Mouse (Mus musculus) left cerebral cortex, postnatal 14 days (tissue): ENCODE data around the gene Rpl37. TPM values are rescaled to one million over a fixed set of nuclear protein-coding genes. Genes with fewer than 3 reads are reported as not detected.
A peak's percentile ranks its signal among the peaks of the same experiment; 100 is the strongest.

Experiments used
- DNase-seq, 2 experiments: peaks; one replicate each; pipeline ENCODE4 v3.0.0; 2021 to 2022; ENCODE audit warnings: low spot score in 2 of 2, mixed read lengths in 1 of 2
- intact Hi-C: fragments of 180-260 bp; cut with DNase I; formaldehyde crosslinking; loops from one replicate; pipeline ENCODE4 v1.15.1; 2025
- long read RNA-seq, 2 experiments: library from polyadenylated mRNA; stranded (forward); transcript quantifications; one replicate each; pipeline ENCODE4 v2.0.0; 2021
- total RNA-seq, 2 experiments: library from RNA; stranded (reverse); gene quantifications; 2 replicates each; pipeline ENCODE4 v1.2.3; 2021

Gene Rpl37
- total RNA-seq, result 100 to 1,000 TPM; 217 TPM
- long read RNA-seq, experiment 1, transcript Rpl37-204 (4 exons, 556 nt), result minor isoform, 7 of 102 reads
- long read RNA-seq, experiment 1, transcript Rpl37-201 (4 exons, 835 nt), result major isoform, 88 of 102 reads
- long read RNA-seq, experiment 1, partial matches to known transcripts, result 0 of 102 reads
- long read RNA-seq, experiment 1, other reads (novel, unspliced or antisense), result 2 of 102 reads
- long read RNA-seq, experiment 2, transcript Rpl37-201 (4 exons, 835 nt), result major isoform, 64 of 75 reads
- long read RNA-seq, experiment 2, transcript Rpl37-204 (4 exons, 556 nt), result minor isoform, 5 of 75 reads
- long read RNA-seq, experiment 2, partial matches to known transcripts, result 2 of 75 reads
- long read RNA-seq, experiment 2, other reads (novel, unspliced or antisense), result 0 of 75 reads

GRCm38 (mm10) chr15:5116270-5117030, at the start of gene Rpl37:
TSS of gene Rpl37 (plus strand) at chr15:5116645.
- peak; percentile 99 for DNase-seq
- intact Hi-C loops, result no loop called here

DNA sequence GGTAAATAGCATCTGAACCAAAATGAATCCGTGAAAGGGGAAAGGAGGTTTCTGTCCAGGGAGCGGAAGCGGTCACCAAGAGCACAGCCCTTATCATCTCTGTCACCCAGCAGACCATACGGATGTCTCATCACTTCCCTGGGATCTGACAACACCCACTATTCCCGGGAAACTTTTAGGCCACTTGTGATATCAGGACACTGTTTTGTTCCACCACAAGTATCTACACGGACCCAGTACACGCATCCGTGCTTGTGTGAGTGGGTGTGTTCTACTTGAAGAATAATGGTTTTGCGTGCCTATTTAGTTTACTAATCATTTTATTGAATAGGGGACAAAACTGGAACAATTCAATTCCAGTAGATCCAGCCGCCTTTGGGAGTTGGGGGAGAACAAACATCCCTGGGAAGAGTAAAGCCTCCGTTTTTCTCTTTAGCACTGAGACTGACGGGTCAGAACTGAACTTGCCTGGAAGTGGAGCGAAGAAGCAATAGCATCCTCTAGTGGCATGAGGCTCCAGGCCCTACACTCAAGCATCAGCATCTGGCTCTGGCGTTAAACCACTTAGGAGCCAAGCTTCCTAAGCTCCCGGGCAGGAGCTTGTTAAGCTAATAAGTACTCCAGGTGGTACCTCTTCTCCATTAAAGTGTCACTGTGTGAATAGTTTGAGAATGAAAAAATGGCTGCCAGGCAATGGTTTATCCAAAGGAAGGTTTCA, 47.5 kb upstream of the Rpl37 start:
- intact Hi-C loops, result loop anchor here (2.0 to 10.0 kb wide), 2 partner anchors 694 to 1012 kb away; partner anchors contain the start of gene Plcxd3
- peak; percentile 71 to 77 for DNase-seq

DNA sequence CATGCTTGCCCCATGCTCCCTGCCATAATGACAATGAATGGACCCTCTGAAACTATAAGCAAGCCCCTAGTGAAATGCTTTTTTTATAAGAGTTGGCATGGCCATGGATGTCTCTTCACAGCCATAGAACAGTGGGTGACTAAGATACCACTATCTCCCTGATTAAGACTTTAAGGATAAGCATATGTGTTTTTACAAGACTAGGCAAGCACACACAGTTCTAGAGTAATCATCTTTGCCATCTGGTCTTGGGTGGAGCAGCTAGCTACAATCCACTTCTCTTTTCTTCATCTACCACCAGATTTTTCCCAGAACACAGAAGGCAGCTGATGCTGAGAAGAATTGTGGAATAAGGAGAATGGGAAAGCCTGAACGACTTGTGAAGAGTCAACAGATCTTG, 35.2 kb upstream of the Rpl37 start:
- intact Hi-C loops, result no loop called here
- no peak for DNase-seq

GRCm38 (mm10) chr15:5086162-5086561, 30.3 kb upstream of the Rpl37 start:
- DNase-seq, result peak; percentile 14 to 32
- intact Hi-C loops, result no loop called here

- no peak for DNase-seq
- intact Hi-C loops, result no loop called here
Observed at GRCm38 (mm10) chr15:5088850-5089608, 27.4 kb upstream of the Rpl37 start.

DNA sequence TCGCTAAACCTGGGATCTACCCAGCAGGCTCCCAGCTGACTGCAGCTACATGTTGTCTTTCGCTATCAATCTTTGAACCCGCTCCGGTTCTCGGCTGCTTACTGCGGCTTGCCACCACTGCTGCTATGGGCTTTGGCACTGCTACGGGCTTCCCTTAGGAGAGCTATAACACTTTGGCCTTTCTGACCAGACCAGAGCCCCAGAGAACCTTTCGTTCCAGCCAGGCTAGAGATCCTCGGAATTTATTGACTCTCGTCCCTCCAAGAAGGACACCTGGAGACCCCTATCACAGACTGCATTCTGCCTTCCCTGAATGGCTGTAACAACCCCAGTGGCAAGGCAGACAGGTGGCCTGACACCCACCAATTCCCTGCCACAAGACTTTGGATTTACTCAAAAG, 26.3 kb upstream of the Rpl37 start:
- intact Hi-C loops, result no loop called here
- DNase-seq, result no peak

DNA sequence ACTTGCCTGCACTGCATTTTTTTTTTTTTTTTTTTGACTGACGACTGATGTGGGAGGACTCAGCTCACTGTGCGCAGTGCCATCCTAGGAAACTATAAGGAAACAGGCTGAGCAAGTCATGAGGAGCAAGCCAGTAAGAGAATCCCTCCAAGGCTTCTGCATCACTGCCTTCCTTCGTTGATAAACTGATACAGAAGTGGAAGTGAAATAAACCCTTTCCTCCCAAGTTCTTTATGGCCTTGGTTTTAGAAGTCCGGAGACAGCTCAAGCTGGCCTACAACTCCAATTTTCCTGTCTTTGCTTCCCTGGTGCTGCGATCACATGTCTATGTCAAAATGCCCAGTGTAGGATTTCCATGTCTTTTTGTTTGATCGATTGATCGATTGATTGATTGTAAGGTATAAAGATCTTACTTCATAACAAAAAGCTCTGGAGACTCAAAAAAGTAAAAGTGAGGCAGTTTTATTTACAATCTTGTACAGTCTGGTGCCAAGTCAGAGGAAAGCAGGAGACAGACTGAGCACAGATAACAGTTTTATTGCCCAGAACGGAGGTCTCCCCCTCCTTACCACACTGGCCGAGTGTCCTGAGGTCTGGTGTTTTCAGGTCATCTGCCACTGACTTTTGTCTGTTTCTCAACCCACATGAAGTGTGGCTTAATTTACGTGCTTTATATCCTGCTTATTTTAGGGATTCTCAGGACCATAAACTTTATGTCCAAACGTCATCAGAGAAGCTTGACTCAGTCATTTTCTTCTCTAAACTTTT, 20.7 kb upstream of the Rpl37 start:
- no peak for DNase-seq
- intact Hi-C loops, result no loop called here

DNA sequence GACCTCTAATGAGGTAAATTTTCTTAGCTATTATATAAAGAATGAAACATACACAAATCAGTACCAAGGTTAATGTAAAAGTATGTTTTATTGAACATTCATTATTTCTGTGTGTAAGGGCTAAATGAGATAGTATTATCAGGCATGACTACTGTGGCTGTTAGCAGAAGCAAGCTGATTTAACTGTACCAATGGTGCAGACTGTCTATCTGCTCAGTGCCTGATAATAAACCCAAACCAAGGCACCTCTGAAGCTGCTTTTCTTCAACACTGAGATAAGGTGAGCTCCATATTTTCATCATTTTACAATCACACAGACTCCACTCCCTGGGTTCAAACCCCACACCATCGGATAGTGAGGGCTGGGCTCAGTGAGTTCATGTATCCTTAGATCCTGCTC, 19.1 kb upstream of the Rpl37 start:
- no peak for DNase-seq
- intact Hi-C loops, result no loop called here

DNA sequence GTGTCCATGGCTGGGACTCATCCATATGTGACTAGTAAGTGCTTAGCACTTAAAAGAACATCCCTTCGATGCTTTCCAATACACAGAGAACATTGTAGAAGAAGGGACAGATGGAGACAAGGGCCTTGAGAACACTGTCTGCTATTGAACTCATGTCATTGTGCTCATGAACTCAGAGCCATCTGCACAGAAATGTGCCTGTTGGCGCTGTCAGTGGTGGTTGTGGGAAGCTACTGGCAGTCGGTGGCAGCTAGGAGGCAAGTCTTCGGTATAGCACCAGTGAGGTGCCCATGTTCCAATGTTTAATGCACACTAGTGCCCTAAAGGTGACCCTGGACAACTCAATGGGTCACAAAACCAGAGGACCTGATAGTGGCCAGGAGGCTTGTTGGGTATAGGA, 14.1 kb upstream of the Rpl37 start:
- intact Hi-C loops, result loop anchor here (10.0 kb wide), 1 partner anchor 1808 kb away; no protein-coding TSS in a partner anchor
- DNase-seq, result no peak

DNA sequence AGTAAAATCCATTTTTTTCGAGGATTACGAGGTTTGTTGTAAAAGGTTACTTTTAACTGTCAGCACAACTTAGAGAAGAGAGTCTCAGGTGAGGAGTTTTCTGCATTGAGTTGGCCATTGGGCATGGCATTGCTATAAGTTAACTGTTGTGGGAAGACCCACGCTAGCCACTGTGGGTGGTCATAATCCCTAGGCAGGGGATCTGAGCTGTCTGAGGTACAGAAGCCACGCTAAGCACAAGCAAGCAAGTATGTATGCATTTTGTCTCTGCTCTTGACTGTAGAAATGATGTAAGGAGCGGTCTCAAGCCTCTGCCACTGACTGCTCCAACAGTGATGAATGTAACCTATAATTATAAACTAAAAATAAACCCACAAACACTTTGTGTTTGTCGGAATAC, 10.6 kb upstream of the Rpl37 start:
- no peak for DNase-seq
- intact Hi-C loops, result loop anchor here (2.0 to 10.0 kb wide), 2 partner anchors 1049 to 1811 kb away; no protein-coding TSS in a partner anchor

DNA sequence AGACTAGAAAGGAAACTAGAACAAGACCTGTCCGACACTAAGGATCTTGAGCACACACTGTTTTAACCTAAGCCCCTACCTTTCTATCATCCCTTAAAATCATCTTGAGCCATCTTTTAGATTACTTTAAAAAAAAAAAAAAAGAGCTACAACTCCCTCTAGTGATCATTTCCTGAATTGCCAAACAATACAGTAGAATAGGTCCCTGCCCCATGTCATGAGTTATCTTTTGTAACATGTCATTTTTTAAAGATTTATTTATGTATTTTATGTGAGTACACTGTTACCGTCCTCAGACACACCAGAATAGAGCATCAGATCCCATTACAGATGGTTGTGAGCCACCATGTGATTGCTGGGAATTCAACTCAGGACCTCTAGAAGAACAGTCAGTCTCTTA, 10.2 kb upstream of the Rpl37 start:
- intact Hi-C loops, result loop anchor here (2.0 to 10.0 kb wide), 2 partner anchors 1049 to 1811 kb away; no protein-coding TSS in a partner anchor
- DNase-seq, result peak in 1 of 2 experiments; percentile 34

DNA sequence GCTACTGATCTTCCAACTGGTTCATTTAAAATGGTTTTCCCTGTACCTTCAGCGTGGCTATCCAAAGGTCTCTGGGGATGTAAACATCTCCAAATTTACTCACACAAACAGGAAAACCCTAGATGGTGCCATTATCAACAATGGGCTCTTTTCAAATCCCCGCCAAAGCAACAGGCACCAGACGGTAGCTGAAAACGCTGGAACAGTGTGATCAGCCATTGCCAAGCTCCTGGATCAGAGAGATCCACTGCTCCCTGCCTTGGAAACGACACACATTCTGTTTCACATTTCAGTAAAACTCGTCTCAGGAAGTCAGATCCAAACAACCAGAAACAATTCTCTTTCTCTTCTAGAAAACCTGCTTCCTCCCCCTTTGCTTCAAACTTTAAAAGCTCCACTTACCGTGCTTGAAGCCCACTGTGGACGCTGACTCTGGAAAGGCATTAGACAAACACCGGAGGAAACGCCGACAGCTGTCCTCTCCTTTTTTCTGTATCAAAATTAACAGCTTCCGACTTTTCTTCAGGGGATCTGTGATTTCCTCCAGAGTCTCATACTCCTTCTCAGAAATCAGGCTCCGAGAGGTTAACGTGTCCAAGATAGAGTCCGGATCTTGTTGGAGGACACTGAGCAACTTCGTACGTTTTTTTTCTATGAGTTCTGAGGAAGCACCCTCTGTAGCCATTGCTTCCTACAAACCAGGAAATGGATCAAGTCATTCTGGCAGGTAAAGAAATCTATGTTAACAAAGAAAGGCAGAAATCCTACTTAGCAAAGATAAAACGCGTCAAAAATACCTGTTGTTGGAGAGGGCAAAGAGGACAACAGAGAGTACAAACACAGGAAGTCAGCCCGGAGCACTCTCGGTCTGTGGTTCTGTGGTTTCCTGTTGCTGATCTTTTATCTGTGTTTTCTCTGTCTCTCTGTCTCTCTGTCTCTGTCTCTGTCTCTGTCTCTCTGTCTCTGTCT, 8.5 kb upstream of the Rpl37 start, which contains the start of gene Card6:
Gene Card6 (minus strand): TSS at position 854 of the 969 bp plus-strand sequence.
- intact Hi-C loops, result loop anchor here (2.0 to 10.0 kb wide), 2 partner anchors 1051 to 1813 kb away; no protein-coding TSS in a partner anchor
- DNase-seq, result no peak

- no peak for DNase-seq
- intact Hi-C loops, result loop anchor here (10.0 kb wide), 1 partner anchor 1814 kb away; no protein-coding TSS in a partner anchor
Observed at GRCm38 (mm10) chr15:5108655-5109040, 7.8 kb upstream of the Rpl37 start.

DNA sequence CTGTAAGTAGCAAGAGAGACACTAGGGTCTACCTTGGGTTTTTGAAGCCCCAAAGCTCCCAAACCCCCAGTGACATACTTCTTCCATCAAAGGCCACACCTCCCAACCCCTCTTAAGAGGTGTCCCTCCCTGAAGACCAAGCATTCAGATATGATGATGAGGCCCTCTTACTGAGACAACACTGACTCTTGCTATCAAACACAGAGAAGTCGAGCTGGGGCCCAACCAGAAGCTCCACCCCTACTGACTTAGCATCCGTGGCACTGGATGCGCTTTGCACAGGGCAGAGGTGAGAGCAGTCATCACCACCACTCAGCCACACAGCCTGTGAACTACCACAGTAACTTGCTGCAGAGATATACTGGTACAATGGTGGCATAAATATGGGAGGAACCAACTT, 3.8 kb upstream of the Rpl37 start:
- DNase-seq, result no peak
- intact Hi-C loops, result no loop called here

GRCm38 (mm10) chr15:5115173-5115572, 1.3 kb upstream of the Rpl37 start:
- no peak for DNase-seq
- intact Hi-C loops, result no loop called here

- DNase-seq, result no peak
Observed at GRCm38 (mm10) chr15:5117031-5117601, 671 bp downstream of the Rpl37 start.

GRCm38 (mm10) chr15:5118626-5119025, 2.2 kb downstream of the Rpl37 start:
- intact Hi-C loops, result no loop called here
- DNase-seq, result no peak

More at GRCm38 (mm10) chr15:5117031-5117601, 671 bp downstream of the Rpl37 start:
- intact Hi-C loops, result no loop called here
